Mouse (Mus musculus): ENCODE measurements around the gene Aox2. TPM values are rescaled to one million over a fixed set of nuclear protein-coding genes. Genes with fewer than 3 reads are reported as not detected.

Aox2 gene
- 0.08 and 0.12 TPM in 2 replicates for polyA plus RNA-seq (2015; fragmentation: Nextera tagmentation; extraction: Ambion mirVana)

DNA sequence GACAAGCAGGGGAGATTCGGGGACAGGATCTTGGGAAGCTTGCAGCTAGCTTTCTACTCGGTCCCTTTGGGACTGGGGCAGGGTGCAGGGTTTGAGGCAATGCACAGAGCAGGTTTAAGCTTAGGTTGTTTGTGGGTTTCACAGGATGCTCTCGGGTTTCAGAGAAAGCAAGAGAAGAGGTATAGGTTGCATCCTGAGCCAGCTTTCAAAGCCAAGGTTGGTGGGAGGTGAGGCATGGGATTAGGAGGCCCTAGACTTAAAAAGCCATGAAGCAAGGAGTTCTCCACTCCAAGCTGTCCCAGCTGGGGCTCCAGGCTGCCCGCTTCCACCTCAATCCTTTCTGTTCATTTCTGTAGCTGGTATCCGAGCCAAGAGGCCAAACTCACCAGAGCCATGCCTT lies at the start of gene Aox2:
Gene Aox2 (plus strand): TSS at position 301 of the 400 bp plus-strand sequence.
- no peak within 1 kb of the TSS for H3K27ac ChIP-seq
- no peaks in the 10 kb centered on the region for H3K27me3 ChIP-seq
- no peak within 1 kb of the TSS for H3K4me2 ChIP-seq
- H3K9me3 ChIP-seq = no peaks in the 10 kb centered on the region
- ATAC-seq (ENCODE audit: insufficient number of reproducible peaks, low FRiP score, low TSS enrichment, low read depth) = no peak
- no peak within 1 kb of the TSS for H3K4me3 ChIP-seq
- no peaks in the 10 kb centered on the region for H3K36me3 ChIP-seq
- 63% methylated on average over 5 of the region's 5 CpGs for WGBS
- no peak within 1 kb of the TSS for H3K9ac ChIP-seq
- peaks cover 2% of the 10 kb centered on the region; the same call in 1 of the 2 replicates for H3K4me1 ChIP-seq

DNA sequence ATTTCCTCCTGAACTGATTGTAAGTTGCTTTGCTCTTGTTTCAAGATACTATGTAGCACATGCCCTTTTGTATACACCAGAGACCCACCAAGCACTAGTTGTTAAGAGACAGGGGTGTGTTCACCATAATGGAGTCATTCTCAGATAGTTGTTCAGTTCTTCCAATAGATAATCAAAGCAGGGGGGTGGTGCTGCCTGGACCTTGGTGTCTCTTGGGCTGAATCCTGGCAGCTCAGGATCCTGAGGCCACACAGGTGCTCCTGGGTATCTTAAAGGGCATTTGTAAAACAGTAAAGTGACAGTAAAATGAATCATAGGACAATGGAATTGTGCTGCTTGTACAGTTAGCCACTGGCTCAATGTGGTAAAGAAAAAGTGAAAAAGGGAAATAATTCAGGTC lies 49.2 kb upstream of the Aox2 start:
- no peaks in the 10 kb centered on the region for H3K4me1 ChIP-seq
- no peak overlapping the region for H3K4me3 ChIP-seq
- no peak overlapping the region for H3K4me2 ChIP-seq
- H3K9me3 ChIP-seq = no peaks in the 10 kb centered on the region
- no peak for ATAC-seq (ENCODE audit: insufficient number of reproducible peaks, low FRiP score, low TSS enrichment, low read depth)
- no peaks in the 10 kb centered on the region for H3K36me3 ChIP-seq
- no peaks in the 10 kb centered on the region for H3K27me3 ChIP-seq
- H3K9ac ChIP-seq = no peak overlapping the region
- H3K27ac ChIP-seq = no peak overlapping the region

DNA sequence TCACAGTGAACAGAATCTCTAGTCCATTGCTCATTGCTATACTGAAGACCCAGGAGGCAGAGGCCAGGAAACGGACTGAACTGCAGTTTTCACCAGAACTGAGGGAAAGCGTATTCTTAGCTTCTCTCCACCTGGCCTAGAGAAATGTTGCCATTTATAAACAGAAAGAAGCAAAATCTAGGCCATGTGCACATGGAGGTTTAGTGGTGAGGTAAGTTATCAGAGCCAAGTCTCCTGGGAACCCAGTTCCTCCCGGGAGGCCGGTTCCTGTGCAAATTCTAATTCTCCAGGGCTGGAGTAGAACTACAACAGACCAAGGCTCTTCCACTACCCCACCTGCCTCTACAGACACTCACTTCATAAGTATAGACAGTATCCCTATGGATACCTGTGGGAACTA lies 48.4 kb upstream of the Aox2 start:
- Histone ChIP-seq H3K27ac (no peak overlapping the region), H3K9me3 (no peaks in the 10 kb centered on the region), H3K4me3 (no peak overlapping the region), H3K27me3 (no peaks in the 10 kb centered on the region), H3K36me3 (no peaks in the 10 kb centered on the region), H3K4me1 (no peaks in the 10 kb centered on the region), H3K9ac (no peak overlapping the region), H3K4me2 (no peak overlapping the region)
- no peak for ATAC-seq (ENCODE audit: insufficient number of reproducible peaks, low FRiP score, low TSS enrichment, low read depth)
- 89% methylated on average over 4 of the region's 4 CpGs for WGBS

DNA sequence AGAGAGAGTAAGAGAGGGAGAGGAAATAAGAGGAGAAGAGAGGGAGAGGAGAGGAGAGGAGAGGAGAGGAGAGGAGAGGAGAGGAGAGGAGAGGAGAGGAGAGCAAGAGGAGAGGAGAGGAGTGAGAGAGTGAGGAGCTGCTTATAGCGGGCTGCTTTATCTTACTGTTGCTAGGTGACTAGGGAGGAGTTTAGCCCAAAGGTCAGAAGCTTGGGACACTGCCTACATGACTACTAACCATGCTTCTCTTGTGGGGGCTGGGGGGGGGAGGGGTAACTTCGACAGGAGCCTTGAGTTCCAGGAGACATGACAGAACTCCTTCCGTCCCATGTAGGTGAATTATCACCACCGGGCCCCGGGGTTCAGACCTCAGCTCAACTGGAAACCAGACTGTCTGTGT lies 47.6 kb upstream of the Aox2 start:
- 66% methylated on average over 5 of the region's 5 CpGs for WGBS
- Histone ChIP-seq H3K4me2 (no peak overlapping the region), H3K9ac (no peak overlapping the region), H3K9me3 (no peaks in the 10 kb centered on the region), H3K4me1 (no peaks in the 10 kb centered on the region), H3K36me3 (no peaks in the 10 kb centered on the region), H3K27ac (no peak overlapping the region), H3K4me3 (no peak overlapping the region), H3K27me3 (no peaks in the 10 kb centered on the region)
- no peak for ATAC-seq (ENCODE audit: insufficient number of reproducible peaks, low FRiP score, low TSS enrichment, low read depth)

DNA sequence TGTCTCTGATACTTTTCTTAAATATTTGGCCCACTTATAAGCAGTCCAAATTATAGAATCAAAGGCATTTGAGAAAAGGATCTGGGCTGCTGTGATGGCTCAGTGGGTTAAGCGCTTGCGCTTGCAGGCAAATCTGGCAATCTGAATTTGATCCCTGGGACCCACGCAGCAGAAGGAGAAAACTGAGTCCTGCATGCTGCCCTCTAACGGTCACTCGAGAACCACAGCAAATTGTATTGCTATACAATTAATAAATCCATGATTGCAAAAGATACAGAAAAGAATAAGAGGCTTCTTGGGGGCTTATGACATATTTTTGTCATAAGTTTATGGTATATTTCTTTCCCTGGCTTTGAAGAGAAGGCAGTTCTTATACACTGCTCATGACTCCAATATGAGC lies 42.7 kb upstream of the Aox2 start:
- no peaks in the 10 kb centered on the region for H3K9me3 ChIP-seq
- WGBS = 49% methylated on average over 5 of the region's 5 CpGs
- H3K27ac ChIP-seq = no peak overlapping the region
- H3K36me3 ChIP-seq = no peaks in the 10 kb centered on the region
- no peak overlapping the region for H3K4me2 ChIP-seq
- H3K4me3 ChIP-seq = no peak overlapping the region
- no peaks in the 10 kb centered on the region for H3K27me3 ChIP-seq
- H3K4me1 ChIP-seq = peaks cover 9% of the 10 kb centered on the region; the same call in 1 of the 2 replicates
- H3K9ac ChIP-seq = no peak overlapping the region
- ATAC-seq (ENCODE audit: insufficient number of reproducible peaks, low FRiP score, low TSS enrichment, low read depth) = no peak

DNA sequence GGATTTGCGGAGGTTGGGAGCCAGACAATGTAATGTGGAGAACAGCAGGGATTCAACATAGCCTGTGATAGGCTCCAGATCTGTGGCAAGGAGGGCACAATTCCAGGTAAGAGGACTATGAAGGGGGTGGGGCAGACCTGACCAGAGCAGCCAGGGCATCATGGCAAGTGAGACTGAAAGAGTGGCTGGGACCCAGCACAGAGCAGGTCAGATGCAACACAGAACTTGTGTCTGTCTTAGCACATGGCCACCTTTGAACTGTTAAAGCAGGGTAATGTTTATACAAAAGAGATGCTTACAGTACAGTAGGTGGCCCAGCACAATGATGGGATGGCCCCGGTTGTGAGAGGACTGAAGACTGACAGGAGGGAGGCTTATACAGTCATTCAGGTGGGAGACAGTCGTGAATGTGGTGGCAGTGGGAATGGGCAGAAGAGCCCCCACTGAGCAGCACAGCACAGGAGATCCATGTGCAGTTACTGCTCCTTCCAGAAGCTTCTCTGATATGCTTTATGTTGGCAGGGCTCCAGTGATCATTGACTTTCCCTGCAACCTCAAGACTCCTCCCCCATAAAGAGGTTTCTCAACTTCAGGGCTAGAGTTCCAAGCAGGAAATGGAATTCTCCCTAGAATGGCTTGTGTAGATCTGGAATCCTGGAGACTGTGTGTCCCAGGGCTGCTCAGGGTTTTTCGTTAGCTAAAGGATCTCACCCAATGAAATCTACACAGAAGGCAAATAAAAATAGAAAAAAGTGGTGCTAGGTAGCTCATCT lies 40.4 kb upstream of the Aox2 start:
- H3K4me1 ChIP-seq = peaks cover 9% of the 10 kb centered on the region; the same call in 1 of the 2 replicates
- no peaks in the 10 kb centered on the region for H3K27me3 ChIP-seq
- no peaks in the 10 kb centered on the region for H3K9me3 ChIP-seq
- H3K9ac ChIP-seq = no peak overlapping the region
- 65% methylated on average over 4 of the region's 4 CpGs for WGBS
- H3K27ac ChIP-seq = 0 out of 2 replicates have a peak overlapping the region, but pooled peaks have one; percentile 5
- no peaks in the 10 kb centered on the region for H3K36me3 ChIP-seq
- H3K4me2 ChIP-seq = no peak overlapping the region
- no peak overlapping the region for H3K4me3 ChIP-seq
- peak; percentile 58; the same call in 1 of the 2 replicates for ATAC-seq (ENCODE audit: insufficient number of reproducible peaks, low FRiP score, low TSS enrichment, low read depth)

DNA sequence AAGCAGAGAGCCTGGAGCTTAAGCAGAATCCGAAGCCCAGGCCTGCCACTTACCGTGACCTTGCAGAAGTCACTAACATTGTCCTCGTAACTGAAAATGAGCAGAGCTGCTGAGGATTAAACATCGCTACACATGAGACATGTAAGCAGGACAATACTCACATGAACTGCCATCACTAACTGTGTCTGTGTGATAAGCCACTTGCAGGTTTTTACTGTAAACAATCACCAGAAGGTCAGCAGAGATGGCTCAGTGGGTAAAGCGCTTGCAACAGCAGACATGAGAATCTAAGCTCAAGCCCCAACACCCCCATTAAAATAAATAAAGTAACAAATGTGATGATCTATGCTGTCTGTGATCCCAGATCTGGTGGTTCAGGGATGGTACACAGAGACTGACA lies 39.7 kb upstream of the Aox2 start:
- H3K4me1 ChIP-seq = peaks cover 9% of the 10 kb centered on the region; the same call in 1 of the 2 replicates
- ATAC-seq (ENCODE audit: insufficient number of reproducible peaks, low FRiP score, low TSS enrichment, low read depth) = no peak
- H3K4me3 ChIP-seq = no peak overlapping the region
- 69% methylated on average over 5 of the region's 5 CpGs for WGBS
- H3K27ac ChIP-seq = no peak overlapping the region
- no peaks in the 10 kb centered on the region for H3K27me3 ChIP-seq
- no peaks in the 10 kb centered on the region for H3K36me3 ChIP-seq
- H3K9me3 ChIP-seq = no peaks in the 10 kb centered on the region
- H3K9ac ChIP-seq = no peak overlapping the region
- H3K4me2 ChIP-seq = no peak overlapping the region

DNA sequence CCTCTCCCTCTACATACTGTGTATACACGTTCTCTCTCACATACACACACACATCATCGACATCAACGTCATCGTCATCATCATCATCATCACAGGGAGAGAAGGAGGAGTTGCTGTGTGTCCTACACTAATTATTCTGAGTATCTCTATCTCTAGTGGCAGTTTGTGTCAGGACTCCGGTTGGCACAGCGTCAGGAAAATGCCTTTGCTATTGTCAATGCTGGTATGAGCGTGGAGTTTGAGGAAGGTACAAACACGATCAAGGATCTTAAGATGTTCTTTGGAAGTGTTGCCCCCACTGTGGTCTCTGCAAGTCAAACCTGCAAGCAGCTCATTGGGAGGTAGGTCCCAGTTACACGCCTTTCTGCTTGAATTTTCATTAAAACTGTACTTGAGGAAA lies 39.2 kb upstream of the Aox2 start:
- Histone ChIP-seq H3K4me1 (peaks cover 9% of the 10 kb centered on the region; the same call in 1 of the 2 replicates), H3K36me3 (no peaks in the 10 kb centered on the region), H3K9me3 (no peaks in the 10 kb centered on the region), H3K27ac (no peak overlapping the region), H3K4me3 (no peak overlapping the region), H3K27me3 (no peaks in the 10 kb centered on the region), H3K4me2 (no peak overlapping the region), H3K9ac (no peak overlapping the region)
- no peak for ATAC-seq (ENCODE audit: insufficient number of reproducible peaks, low FRiP score, low TSS enrichment, low read depth)
- 94% methylated on average over 9 of the region's 9 CpGs for WGBS

DNA sequence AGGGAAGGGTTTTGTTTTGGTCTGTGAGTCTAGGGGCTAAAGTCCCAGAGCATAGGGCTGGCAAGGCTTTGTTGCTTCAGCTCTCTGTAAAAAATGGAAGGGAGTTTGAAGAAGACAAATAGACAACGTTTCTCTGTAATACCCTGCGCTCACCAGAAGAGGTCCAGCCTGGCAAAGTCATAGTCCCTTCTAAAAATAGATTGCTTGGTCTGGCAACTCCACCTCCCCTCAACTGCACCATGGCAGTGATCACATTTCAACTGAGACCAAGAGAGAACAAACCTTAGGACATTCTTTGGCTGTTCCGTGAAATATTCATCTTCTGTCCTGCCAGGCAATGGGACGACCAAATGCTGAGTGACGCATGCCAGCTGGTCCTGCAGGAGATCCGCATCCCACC lies 37.8 kb upstream of the Aox2 start:
- no peak for ATAC-seq (ENCODE audit: insufficient number of reproducible peaks, low FRiP score, low TSS enrichment, low read depth)
- Histone ChIP-seq H3K36me3 (no peaks in the 10 kb centered on the region), H3K4me3 (no peak overlapping the region), H3K4me2 (no peak overlapping the region), H3K27ac (no peak overlapping the region), H3K9ac (no peak overlapping the region), H3K9me3 (no peaks in the 10 kb centered on the region), H3K4me1 (peaks cover 9% of the 10 kb centered on the region; the same call in 1 of the 2 replicates), H3K27me3 (no peaks in the 10 kb centered on the region)
- WGBS = 68% methylated on average over 6 of the region's 6 CpGs

DNA sequence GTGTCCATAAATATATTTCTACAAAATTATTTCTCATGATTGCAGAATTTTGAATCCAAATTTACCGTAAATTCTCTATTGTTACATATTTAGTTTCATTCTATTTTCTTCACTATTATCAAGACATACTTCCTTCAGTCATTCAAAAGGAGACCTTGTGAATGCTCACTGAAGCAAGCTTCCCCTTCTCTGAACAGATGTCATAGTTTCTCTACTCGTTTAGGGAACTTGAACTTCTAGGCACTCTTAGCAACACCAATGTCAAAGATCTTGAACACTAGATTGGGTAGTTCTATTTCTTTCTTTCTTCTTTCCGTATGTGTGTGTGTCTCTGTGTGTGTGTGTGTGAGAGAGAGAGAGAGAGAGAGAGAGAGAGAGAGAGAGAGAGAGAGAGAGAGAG lies 33.6 kb upstream of the Aox2 start:
- Histone ChIP-seq H3K4me2 (no peak overlapping the region), H3K4me3 (no peak overlapping the region), H3K4me1 (no peaks in the 10 kb centered on the region), H3K27ac (no peak overlapping the region), H3K36me3 (no peaks in the 10 kb centered on the region), H3K9ac (no peak overlapping the region), H3K27me3 (no peaks in the 10 kb centered on the region), H3K9me3 (no peaks in the 10 kb centered on the region)
- ATAC-seq (ENCODE audit: insufficient number of reproducible peaks, low FRiP score, low TSS enrichment, low read depth) = no peak
- WGBS = 80% methylated on average over 3 of the region's 3 CpGs

DNA sequence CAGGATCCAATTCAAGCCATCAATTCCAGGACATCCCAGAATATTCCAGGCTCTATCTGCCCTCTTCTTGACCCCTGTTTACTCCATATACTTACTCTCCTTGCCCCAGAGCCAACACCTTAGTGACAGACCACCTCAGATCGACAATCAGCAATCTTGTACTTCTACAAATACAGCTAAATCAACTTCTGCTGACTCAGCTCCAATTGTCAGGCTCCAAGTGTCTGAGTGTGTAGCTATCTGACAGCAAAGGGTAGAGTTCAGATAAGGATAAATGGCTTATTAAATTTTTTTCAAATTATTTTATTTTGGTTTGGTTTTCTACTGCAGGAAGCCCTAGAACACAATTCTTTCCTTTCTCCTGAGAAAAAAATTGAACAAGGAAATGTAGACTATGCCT lies 29.6 kb upstream of the Aox2 start:
- ATAC-seq (ENCODE audit: insufficient number of reproducible peaks, low FRiP score, low TSS enrichment, low read depth) = no peak
- WGBS = 81% methylated on average over 1 of the region's 1 CpGs
- H3K9me3 ChIP-seq = no peaks in the 10 kb centered on the region

DNA sequence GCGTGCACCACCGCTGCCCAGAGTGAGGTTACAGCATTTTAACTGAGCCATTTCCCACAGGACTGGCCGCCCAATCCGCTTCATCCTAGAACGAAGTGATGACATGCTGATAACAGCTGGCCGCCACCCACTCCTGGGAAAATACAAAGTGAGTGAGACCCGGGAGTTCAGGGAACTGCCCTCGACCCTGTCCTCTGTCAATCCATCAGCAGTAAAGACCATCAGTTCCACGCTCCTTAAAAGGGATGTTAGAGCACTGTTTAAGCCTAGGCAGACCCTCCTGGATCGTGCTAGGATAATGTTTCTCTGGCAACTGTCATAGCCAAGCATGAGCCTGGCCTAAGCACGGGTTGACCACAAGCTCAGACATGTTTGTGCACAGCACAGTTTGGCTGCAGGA lies 24.7 kb upstream of the Aox2 start:
- Histone ChIP-seq H3K27me3 (no peaks in the 10 kb centered on the region), H3K9me3 (no peaks in the 10 kb centered on the region), H3K4me1 (no peaks in the 10 kb centered on the region), H3K4me2 (no peak overlapping the region), H3K36me3 (no peaks in the 10 kb centered on the region), H3K4me3 (no peak overlapping the region), H3K27ac (no peak overlapping the region), H3K9ac (no peak overlapping the region)
- 64% methylated on average over 11 of the region's 11 CpGs for whole genome bisulfite sequencing
- no peak for ATAC-seq (ENCODE audit: insufficient number of reproducible peaks, low FRiP score, low TSS enrichment, low read depth)

More for the DNA sequence above, 29.6 kb upstream of the Aox2 start:
- Histone ChIP-seq H3K27me3 (no peaks in the 10 kb centered on the region), H3K4me2 (no peak overlapping the region), H3K27ac (no peak overlapping the region), H3K36me3 (no peaks in the 10 kb centered on the region), H3K4me3 (no peak overlapping the region), H3K9ac (no peak overlapping the region), H3K4me1 (no peaks in the 10 kb centered on the region)
